Mouse (Mus musculus): Measurements from ENCODE around the gene Tmem101. TPM values are rescaled to one million over a fixed set of nuclear protein-coding genes. Genes with fewer than 3 reads are reported as not detected.

The Tmem101 gene
- polyA plus RNA-seq, 1 experiment from 2014 or later: 40.8 TPM

Other genes with a start within 250 kb of the Tmem101 start
- 0.36 and 0.96 TPM in 2 replicates for gene Sost, start 189.4 kb downstream of the Tmem101 start, polyA plus RNA-seq (2016; fragmentation: Nextera tagmentation; extraction: Ambion mirVana)
- gene Cfap97d1, start 172.1 kb downstream of the Tmem101 start, polyA plus RNA-seq (2016; fragmentation: Nextera tagmentation; extraction: Ambion mirVana): not detected in 2 replicates
- gene Dusp3, start 169.4 kb downstream of the Tmem101 start, polyA plus RNA-seq (2016; fragmentation: Nextera tagmentation; extraction: Ambion mirVana): 32.3 and 47.3 TPM in 2 replicates
- gene Mpp3, start 127.9 kb downstream of the Tmem101 start, polyA plus RNA-seq (2016; fragmentation: Nextera tagmentation; extraction: Ambion mirVana): 3.4 and 5.1 TPM in 2 replicates
- 0.83 and 0.94 TPM in 2 replicates for gene Cd300lg, start 114.9 kb downstream of the Tmem101 start, polyA plus RNA-seq (2016; fragmentation: Nextera tagmentation; extraction: Ambion mirVana)
- 19.0 and 20.1 TPM in 2 replicates for gene Mpp2, start 67.9 kb downstream of the Tmem101 start, polyA plus RNA-seq (2016; fragmentation: Nextera tagmentation; extraction: Ambion mirVana)
- not detected in 2 replicates for gene Ppy, start 55.1 kb downstream of the Tmem101 start, polyA plus RNA-seq (2016; fragmentation: Nextera tagmentation; extraction: Ambion mirVana)
- gene Pyy, start 48.6 kb downstream of the Tmem101 start, polyA plus RNA-seq (2016; fragmentation: Nextera tagmentation; extraction: Ambion mirVana): 3.0 TPM in 1 of 2 replicates, not detected in the other
- gene Nags, start 10.9 kb downstream of the Tmem101 start, polyA plus RNA-seq (2016; fragmentation: Nextera tagmentation; extraction: Ambion mirVana): 0.25 and 1.3 TPM in 2 replicates
- gene Lsm12, start 28.9 kb upstream of the Tmem101 start, polyA plus RNA-seq (2016; fragmentation: Nextera tagmentation; extraction: Ambion mirVana): 90.9 and 108 TPM in 2 replicates
- 35.0 and 40.9 TPM in 2 replicates for gene G6pc3, start 33.2 kb upstream of the Tmem101 start, polyA plus RNA-seq (2016; fragmentation: Nextera tagmentation; extraction: Ambion mirVana)
- gene Hdac5, start 73.8 kb upstream of the Tmem101 start, polyA plus RNA-seq (2016; fragmentation: Nextera tagmentation; extraction: Ambion mirVana): 84.9 and 103 TPM in 2 replicates
- gene BC030867, start 92.5 kb upstream of the Tmem101 start, polyA plus RNA-seq (2016; fragmentation: Nextera tagmentation; extraction: Ambion mirVana): 16.5 and 19.4 TPM in 2 replicates
- gene Asb16, start 112.3 kb upstream of the Tmem101 start, polyA plus RNA-seq (2016; fragmentation: Nextera tagmentation; extraction: Ambion mirVana): 0.06 and 0.08 TPM in 2 replicates
- 40.1 and 41.8 TPM in 2 replicates for gene Tmub2, start 128.5 kb upstream of the Tmem101 start, polyA plus RNA-seq (2016; fragmentation: Nextera tagmentation; extraction: Ambion mirVana)
- gene Atxn7l3, start 140.2 kb upstream of the Tmem101 start, polyA plus RNA-seq (2016; fragmentation: Nextera tagmentation; extraction: Ambion mirVana): 9.1 and 14.3 TPM in 2 replicates
- gene Ubtf, start 163.3 kb upstream of the Tmem101 start, polyA plus RNA-seq (2016; fragmentation: Nextera tagmentation; extraction: Ambion mirVana): 60.4 and 75.4 TPM in 2 replicates
- gene Slc4a1, start 209.8 kb upstream of the Tmem101 start, polyA plus RNA-seq (2016; fragmentation: Nextera tagmentation; extraction: Ambion mirVana): 88.9 and 128 TPM in 2 replicates
- 0.74 and 1.8 TPM in 2 replicates for gene Rundc3a, start 237.0 kb upstream of the Tmem101 start, polyA plus RNA-seq (2016; fragmentation: Nextera tagmentation; extraction: Ambion mirVana)

Data from heart, embryonic 10.5 days (tissue).